ENCODE assay signal across 8 mouse cellular contexts in the genomic region with DNA sequence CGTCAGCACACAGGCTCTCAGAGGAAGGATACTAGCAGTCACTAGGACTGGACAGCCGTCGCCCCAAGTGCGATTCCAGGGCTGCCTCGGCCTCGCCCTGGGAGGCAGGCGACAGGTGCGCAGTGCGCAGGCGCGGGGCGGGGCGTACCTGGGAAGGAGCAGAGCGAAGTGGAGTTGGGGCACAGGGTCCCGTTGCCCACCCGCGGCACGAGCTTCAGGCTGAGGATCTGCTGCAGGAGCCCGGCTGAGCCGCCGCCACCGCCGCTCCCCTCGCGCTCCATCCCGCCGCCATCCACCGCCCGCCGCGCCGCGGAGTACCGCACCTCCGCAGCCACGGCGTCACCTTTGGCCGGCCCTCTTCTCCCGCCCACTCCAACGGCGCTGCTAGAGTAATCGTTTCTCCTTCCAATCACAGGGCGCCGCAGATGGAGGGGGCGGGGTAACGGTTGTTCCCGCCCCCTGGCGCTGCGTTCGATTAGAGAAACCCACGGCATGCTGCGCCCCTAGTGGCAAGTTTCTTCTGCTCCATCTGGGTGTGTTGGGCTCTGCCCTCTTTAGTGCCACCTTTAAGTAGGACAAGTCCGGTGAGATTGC. TPM values are rescaled to one million over a fixed set of nuclear protein-coding genes. Genes with fewer than 3 reads are reported as not detected.
DNase-seq lines count a peak whose midpoint lies in the region; ATAC-seq and TF ChIP-seq lines count a peak whose summit lies in the region.

A gene (minus strand): TSS at position 396 of the 594 bp plus-strand sequence.

- peaks cover 29% of the 10 kb centered on the region for H3K36me3 ChIP-seq in E14TG2a.4 (ENCODE audit: insufficient read depth, low read length)
- H3K36me3 ChIP-seq in forebrain, embryonic 12.5 days (replicated peaks): no peaks in the 10 kb centered on the region
- H3K36me3 ChIP-seq in heart, postnatal 0 days (replicated peaks; ENCODE audit: control insufficient read depth, insufficient read depth, low read length): no peaks in the 10 kb centered on the region
- H3K36me3 ChIP-seq in liver, embryonic 16.5 days (ENCODE audit: control insufficient read depth, insufficient read depth): no peaks in the 10 kb centered on the region
- H3K36me3 ChIP-seq in neural tube, embryonic 13.5 days: no peaks in the 10 kb centered on the region
- H3K36me3 ChIP-seq in testis, adult 2 months (ENCODE audit: control insufficient read depth, insufficient read depth, low read length): no peaks in the 10 kb centered on the region

- under 1% methylated on average over 43 of the region's 53 CpGs for WGBS in forebrain, embryonic 12.5 days
- WGBS in heart, postnatal 0 days: under 1% methylated on average over 41 of the region's 53 CpGs
- under 1% methylated on average over 49 of the region's 53 CpGs for WGBS in liver, embryonic 16.5 days (ENCODE audit: insufficient replicate concordance)
- WGBS in neural tube, embryonic 13.5 days: under 1% methylated on average over 53 of the region's 53 CpGs

- DNase-seq in c-Kit-positive CD71-positive TER-119-positive erythroid progenitor cells, embryonic 14.5 days (ENCODE audit: low spot score): peak; percentile 99
- DNase-seq in heart, postnatal 0 days (ENCODE audit: low spot score): peak; percentile 97
- DNase-seq in kidney, postnatal 4 days: peak; percentile 98 to 99

- peak within 1 kb of the TSS; percentile 63 for H3K27ac ChIP-seq in forebrain, embryonic 12.5 days
- peak within 1 kb of the TSS; percentile 81 for H3K27ac ChIP-seq in heart, postnatal 0 days (ENCODE audit: low read depth)
- H3K27ac ChIP-seq in liver, embryonic 16.5 days (ENCODE audit: low read length): peak within 1 kb of the TSS; percentile 77
- peak within 1 kb of the TSS; percentile 81 for H3K27ac ChIP-seq in neural tube, embryonic 13.5 days (replicated peaks)
- peak within 1 kb of the TSS; percentile 97 for H3K27ac ChIP-seq in testis, adult 2 months (ENCODE audit: control insufficient read depth, insufficient read depth, low read depth, low read length)

- H3K4me3 ChIP-seq in E14TG2a.4 (replicated peaks; ENCODE audit: low read length): peak within 1 kb of the TSS; percentile 94
- peak within 1 kb of the TSS; percentile 83 for H3K4me3 ChIP-seq in forebrain, embryonic 12.5 days (replicated peaks)
- H3K4me3 ChIP-seq in heart, postnatal 0 days (ENCODE audit: low read depth, low read length): peak within 1 kb of the TSS; percentile 96
- H3K4me3 ChIP-seq in liver, embryonic 16.5 days (ENCODE audit: low read depth, low read length): peak within 1 kb of the TSS; percentile 86
- peak within 1 kb of the TSS; percentile 75 for H3K4me3 ChIP-seq in neural tube, embryonic 13.5 days
- H3K4me3 ChIP-seq in testis, adult 2 months (ENCODE audit: control insufficient read depth, low read depth, low read length): peak within 1 kb of the TSS; percentile 95

- no peaks in the 10 kb centered on the region for H3K9me3 ChIP-seq in E14TG2a.4 (ENCODE audit: low read length)
- no peaks in the 10 kb centered on the region for H3K9me3 ChIP-seq in forebrain, embryonic 12.5 days
- H3K9me3 ChIP-seq in heart, postnatal 0 days (replicated peaks; ENCODE audit: control insufficient read depth, low read length): 0 out of 2 replicates have a peak, but pooled peaks cover 3% of the 10 kb centered on the region
- H3K9me3 ChIP-seq in liver, embryonic 16.5 days (replicated peaks; ENCODE audit: control insufficient read depth, low read length): no peaks in the 10 kb centered on the region
- H3K9me3 ChIP-seq in neural tube, embryonic 13.5 days: no peaks in the 10 kb centered on the region

- peak; percentile 80 for TF ChIP-seq CTCF in E14TG2a.4 (conservative IDR thresholded peaks at IDR 0.05; ENCODE audit: low read length)
- peak; percentile 98 for TF ChIP-seq CTCF in heart, postnatal 0 days (IDR thresholded peaks at IDR 0.05; ENCODE audit: low read depth)
- peak; percentile 90 for TF ChIP-seq CTCF in testis, adult 2 months (IDR thresholded peaks at IDR 0.05; ENCODE audit: control insufficient read depth, insufficient read depth, insufficient replicate concordance, low read depth, low read length)

- H3K9ac ChIP-seq in forebrain, embryonic 12.5 days: peak within 1 kb of the TSS; percentile 66
- peak within 1 kb of the TSS; percentile 78 for H3K9ac ChIP-seq in heart, postnatal 0 days (replicated peaks; ENCODE audit: low read depth, low read length)
- peak within 1 kb of the TSS; percentile 85 for H3K9ac ChIP-seq in liver, embryonic 16.5 days (ENCODE audit: low read depth, low read length)
- peak within 1 kb of the TSS; percentile 73 for H3K9ac ChIP-seq in neural tube, embryonic 13.5 days

- H3K4me2 ChIP-seq in forebrain, embryonic 12.5 days: peak within 1 kb of the TSS; percentile 79
- H3K4me2 ChIP-seq in heart, postnatal 0 days (ENCODE audit: low read depth, low read length): peak within 1 kb of the TSS; percentile 97
- H3K4me2 ChIP-seq in liver, embryonic 16.5 days (ENCODE audit: low read depth, low read length): peak within 1 kb of the TSS; percentile 98
- peak within 1 kb of the TSS; percentile 76 for H3K4me2 ChIP-seq in neural tube, embryonic 13.5 days

- no peak for TF ChIP-seq EP300 in heart, postnatal 0 days (IDR thresholded peaks at IDR 0.05; ENCODE audit: low read depth)

- H3K27me3 ChIP-seq in E14TG2a.4 (ENCODE audit: insufficient read depth, low read length): no peaks in the 10 kb centered on the region
- H3K27me3 ChIP-seq in forebrain, embryonic 12.5 days: no peaks in the 10 kb centered on the region
- H3K27me3 ChIP-seq in heart, postnatal 0 days (ENCODE audit: control insufficient read depth, insufficient read depth, low read length): no peaks in the 10 kb centered on the region
- no peaks in the 10 kb centered on the region for H3K27me3 ChIP-seq in liver, embryonic 16.5 days (ENCODE audit: control insufficient read depth, insufficient read depth, low read depth, low read length)
- H3K27me3 ChIP-seq in neural tube, embryonic 13.5 days: no peaks in the 10 kb centered on the region
- no peaks in the 10 kb centered on the region for H3K27me3 ChIP-seq in testis, adult 2 months (ENCODE audit: control insufficient read depth, insufficient read depth, low read length)

- H3K4me1 ChIP-seq in E14TG2a.4 (replicated peaks; ENCODE audit: low read depth, low read length): peaks cover 60% of the 10 kb centered on the region
- peaks cover 7% of the 10 kb centered on the region for H3K4me1 ChIP-seq in forebrain, embryonic 12.5 days
- no peaks in the 10 kb centered on the region for H3K4me1 ChIP-seq in heart, postnatal 0 days (ENCODE audit: control insufficient read depth, insufficient read depth)
- peaks cover 7% of the 10 kb centered on the region for H3K4me1 ChIP-seq in liver, embryonic 16.5 days (ENCODE audit: control insufficient read depth, low read depth, low read length)
- H3K4me1 ChIP-seq in neural tube, embryonic 13.5 days (replicated peaks): peaks cover 8% of the 10 kb centered on the region
- peaks cover 4% of the 10 kb centered on the region; the same call in 1 of the 2 replicates for H3K4me1 ChIP-seq in testis, adult 2 months (ENCODE audit: control insufficient read depth, insufficient read depth, low read length)

- peak; percentile 86 for TF ChIP-seq POLR2A in testis, adult 2 months (IDR thresholded peaks at IDR 0.05; ENCODE audit: control insufficient read depth, low read depth, low read length)

- peak; percentile 99 for ATAC-seq in forebrain, embryonic 12.5 days (ENCODE audit: low FRiP score)
- peak; percentile 99 for ATAC-seq in heart, postnatal 0 days (ENCODE audit: insufficient read depth, low read depth)
- peak; percentile 98 for ATAC-seq in liver, embryonic 16.5 days (ENCODE audit: low read depth)
- peak; percentile 98 for ATAC-seq in neural tube, embryonic 13.5 days (ENCODE audit: low read depth)

RNA-seq across cellular contexts. Expression of the gene that starts here (rescaled TPM):
- 7.6 and 8.7 TPM in 2 replicates for polyA plus RNA-seq in forebrain, embryonic 12.5 days (2016; fragmentation: Nextera tagmentation; extraction: Ambion mirVana)
- total RNA-seq in heart, postnatal 0 days (2014; rRNA removed; ENCODE audit: low replicate concordance): 3.3 and 3.9 TPM in 2 replicates
- 2.5 and 3.5 TPM in 2 replicates for polyA plus RNA-seq in heart, postnatal 0 days (2015; fragmentation: Nextera tagmentation; extraction: Ambion mirVana)
- polyA plus RNA-seq in liver, embryonic 16.5 days (2015; fragmentation: Nextera tagmentation; extraction: Ambion mirVana): 4.2 and 4.4 TPM in 2 replicates
- polyA plus RNA-seq in neural tube, embryonic 13.5 days (2015; fragmentation: Nextera tagmentation; extraction: Ambion mirVana): 5.3 and 5.9 TPM in 2 replicates
- 7.0 and 9.1 TPM in 2 replicates for polyA plus RNA-seq in testis, adult 2 months (2012; rRNA removed)

Comparison
In these comparisons a context has a peak if more than half of its experiments do, and no peak if none do; other contexts are left out.
1. Peak in every context shown above with its lines: DNase-seq, ATAC-seq, H3K4me3 ChIP-seq and H3K27ac ChIP-seq.